Mouse (Mus musculus) mature B cell (primary cell): ENCODE results near the gene Polr2h.
"Not testable (repeated sequence)": the region's sequence is repeated elsewhere in the genome, so short reads cannot be mapped to it uniquely, and the experiment has no call there.

ENCODE experiments used
- in situ Hi-C: fragments of 300-500 bp; cut with MboI; formaldehyde crosslinking; loops from 2 replicates; pipeline ENCODE4 v1.14.3; 2019

Gene Polr2h

DNA sequence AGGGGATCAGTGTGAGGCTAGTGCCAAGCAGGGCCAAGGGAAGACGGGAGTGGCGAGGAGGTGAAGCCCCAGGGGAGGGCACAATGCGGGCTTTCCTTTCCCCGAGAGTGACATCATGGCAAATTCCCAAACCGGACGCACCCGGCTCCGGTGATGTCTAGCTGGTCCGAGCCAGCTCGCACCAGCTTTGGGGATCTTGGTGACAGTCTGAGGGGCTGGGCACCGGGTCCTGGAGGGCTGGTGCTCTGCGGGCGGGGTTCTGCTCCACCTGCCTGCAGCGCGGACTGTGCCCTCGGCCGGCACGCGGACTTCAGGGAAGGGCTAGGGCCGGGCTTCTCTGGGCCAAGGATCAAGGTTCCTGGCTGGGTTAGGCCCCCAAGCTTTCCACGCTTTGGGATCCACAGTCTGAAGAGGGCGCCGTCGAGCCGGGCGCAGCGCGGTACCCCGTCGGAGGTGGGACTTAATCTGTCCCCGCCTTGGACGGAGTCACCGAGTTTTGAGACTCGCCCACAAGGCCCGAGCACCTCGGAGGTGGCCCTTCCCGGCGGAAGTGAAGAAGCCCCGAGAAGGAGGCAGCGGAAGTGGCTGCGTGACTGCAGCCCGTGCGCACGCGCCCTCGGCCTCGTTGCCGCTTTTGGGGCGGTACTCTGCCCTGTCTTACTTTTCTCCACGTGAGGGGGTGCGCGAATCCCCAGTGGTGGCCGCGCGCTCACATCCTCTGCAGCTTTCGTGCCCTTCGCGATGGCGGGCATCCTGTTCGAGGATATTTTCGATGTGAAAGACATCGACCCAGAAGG, at the start of gene Polr2h, which contains the start of gene Clcn2:
TSS of gene Polr2h (plus strand) at position 485 of the 797 bp plus-strand sequence.
TSS of gene Clcn2 (minus strand) at position 566 of the 797 bp plus-strand sequence.
- in situ Hi-C loops = no loop called here

DNA sequence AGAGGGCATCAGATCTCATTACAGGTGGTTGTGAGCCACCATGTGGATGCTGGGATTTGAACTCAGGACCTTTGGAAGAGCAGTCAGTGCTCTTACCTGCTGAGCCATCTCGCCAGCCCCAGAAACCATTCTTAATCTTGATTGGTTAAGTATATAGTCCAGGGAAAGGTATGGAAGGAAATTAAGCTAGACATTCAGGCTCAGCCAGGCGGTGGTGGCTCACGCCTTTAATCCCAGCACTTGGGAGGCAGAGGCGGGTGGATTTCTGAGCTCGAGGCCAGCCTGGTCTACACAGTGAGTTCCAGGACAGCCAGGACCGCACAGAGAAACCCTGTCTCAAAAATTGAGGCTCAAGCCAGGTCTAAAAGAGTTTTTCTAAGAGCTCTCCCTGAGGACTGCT, 49.5 kb upstream of the Polr2h start, which contains the start of gene Eif4g1:
TSS of gene Eif4g1 (plus strand) at position 301 of the 400 bp plus-strand sequence.
- in situ Hi-C loops = not testable (repeated sequence)

DNA sequence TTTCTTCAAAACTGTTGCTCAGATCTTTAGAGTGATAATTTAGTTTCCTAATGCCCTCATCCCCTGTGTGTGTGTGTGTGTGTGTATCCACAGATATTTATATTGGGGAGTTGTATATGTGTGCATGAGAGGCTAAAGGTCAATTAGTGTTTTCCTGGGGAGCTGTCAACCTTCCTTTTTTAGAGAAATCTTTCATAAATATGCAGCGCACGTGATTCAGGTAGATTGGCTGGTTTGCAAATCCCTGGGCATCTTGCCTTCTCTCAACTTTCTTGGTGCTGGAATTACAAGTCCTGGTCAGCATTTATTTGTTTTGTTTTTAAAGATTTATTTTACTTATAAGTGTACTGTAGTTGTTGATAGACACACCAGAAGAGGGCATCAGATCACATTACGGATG, 47.2 kb upstream of the Polr2h start:
- in situ Hi-C loops = no loop called here

DNA sequence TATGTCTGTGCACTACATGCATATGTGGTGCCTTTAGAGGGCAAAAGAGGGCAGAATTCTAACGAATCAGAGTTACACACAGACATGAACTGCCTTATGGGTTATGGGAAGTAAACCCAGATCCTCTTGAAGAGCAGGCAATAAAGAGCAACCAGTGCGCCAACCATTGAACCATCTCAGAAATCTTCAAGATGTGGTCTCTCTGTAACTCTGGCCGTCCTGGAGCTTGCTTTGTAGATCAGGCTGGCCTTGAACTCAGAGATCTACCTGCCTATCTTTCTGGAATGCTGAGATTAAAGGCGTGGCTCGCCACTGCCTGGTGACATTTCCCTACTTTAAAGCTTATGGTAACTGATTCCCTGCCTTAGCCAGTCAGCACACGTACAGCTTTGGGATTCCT, 45.6 kb upstream of the Polr2h start:
- in situ Hi-C loops = no loop called here

DNA sequence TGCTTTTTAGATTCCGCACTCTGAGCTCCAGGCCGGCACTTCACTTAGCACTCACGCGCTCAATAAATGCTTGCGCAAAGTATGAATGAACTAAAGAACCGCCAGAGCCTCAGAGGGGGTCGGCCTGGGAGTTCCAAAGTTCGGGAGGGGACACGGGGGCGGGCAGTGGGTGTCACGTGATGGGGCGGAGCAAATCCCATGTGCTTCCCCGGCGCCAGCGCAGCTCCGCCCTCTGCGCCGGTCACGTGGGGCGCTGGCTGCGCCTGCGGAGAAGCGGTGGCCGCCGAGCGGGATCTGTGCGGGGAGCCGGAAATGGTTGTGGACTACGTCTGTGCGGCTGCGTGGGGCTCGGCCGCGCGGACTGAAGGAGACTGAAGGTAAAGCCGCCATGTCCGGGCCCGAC, 45.0 kb upstream of the Polr2h start:
- in situ Hi-C loops = no loop called here

DNA sequence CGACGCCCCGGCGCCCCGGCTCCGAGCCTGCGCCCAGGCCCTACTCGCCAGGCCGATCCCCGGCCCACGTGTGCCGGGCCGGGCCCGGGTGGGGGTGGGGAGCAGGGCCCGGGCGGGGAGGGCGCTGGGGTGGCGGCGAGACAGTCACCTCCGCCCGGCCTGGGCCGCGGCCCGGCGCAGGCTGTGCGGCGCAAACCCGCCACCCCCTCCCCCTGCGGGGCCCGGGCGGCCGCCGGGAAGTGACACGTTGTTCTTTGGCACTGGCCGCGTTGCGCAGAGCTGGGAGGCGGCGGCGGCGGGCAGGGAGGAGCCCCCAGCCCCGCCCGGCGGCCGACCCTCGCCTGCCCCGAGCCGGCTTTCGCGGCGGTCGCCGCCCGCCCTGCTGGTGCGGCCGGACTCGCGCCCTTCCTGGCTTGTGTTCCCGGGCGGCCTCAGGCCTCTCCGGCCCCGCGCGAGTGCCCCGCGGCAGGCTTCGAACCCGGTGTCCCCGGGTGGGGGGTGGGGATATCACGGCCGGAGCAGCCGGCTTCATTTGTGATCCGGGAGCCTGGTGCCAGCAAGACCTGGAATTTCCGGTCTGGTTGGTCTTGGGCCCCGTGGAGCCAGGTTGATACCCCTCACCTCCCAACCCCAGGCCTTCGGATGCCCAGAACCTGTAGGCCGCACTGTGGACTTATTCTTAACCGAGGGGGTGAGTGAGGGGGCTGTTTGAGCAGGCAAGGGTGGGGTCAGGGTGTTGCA, 44.3 kb upstream of the Polr2h start:
- in situ Hi-C loops = no loop called here

DNA sequence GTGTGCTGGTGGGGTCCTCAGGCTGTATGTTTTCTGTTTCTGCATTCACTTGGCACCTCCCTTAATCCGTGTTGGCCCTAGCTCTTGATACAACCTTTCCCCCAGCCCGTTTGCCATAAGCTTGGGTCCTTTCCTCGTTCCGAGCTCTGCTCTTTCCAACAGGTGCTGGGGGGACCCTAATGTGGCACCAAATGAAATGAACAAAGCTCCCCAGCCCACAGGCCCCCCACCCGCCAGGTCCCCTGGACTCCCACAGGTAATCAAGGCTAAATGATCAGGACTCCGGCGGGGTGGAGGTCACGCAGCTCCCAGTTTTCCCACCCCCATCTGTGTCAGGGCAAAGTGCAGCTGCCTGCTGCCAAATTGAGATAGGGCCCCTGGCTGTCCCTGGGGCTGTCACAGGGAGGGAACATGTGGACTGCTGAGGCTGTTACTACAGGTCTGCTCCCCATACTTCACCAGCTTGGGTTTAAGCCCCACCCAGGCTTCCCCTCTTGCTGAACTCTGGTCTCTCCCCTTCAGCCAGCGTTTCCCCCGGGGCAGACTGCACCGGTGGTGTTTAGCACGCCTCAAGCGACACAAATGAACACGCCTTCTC, 43.7 kb upstream of the Polr2h start:
- in situ Hi-C loops = no loop called here

DNA sequence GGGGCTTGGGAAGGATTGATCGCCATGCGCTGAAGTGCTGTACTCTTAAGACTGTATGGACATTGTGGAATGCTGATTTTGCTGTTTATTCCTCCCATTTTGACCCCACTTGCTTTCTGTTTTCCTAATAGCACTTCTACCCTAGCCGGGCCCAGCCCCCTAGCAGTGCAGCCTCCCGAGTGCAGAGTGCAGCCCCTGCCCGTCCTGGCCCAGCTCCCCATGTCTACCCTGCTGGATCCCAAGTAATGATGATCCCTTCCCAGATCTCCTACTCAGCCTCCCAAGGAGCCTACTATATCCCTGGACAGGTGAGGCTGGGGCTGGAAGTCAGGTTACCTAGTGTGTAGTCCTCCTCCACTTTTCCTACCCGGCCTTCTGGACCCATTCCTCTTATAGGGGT, 42.3 kb upstream of the Polr2h start:
- in situ Hi-C loops = no loop called here

DNA sequence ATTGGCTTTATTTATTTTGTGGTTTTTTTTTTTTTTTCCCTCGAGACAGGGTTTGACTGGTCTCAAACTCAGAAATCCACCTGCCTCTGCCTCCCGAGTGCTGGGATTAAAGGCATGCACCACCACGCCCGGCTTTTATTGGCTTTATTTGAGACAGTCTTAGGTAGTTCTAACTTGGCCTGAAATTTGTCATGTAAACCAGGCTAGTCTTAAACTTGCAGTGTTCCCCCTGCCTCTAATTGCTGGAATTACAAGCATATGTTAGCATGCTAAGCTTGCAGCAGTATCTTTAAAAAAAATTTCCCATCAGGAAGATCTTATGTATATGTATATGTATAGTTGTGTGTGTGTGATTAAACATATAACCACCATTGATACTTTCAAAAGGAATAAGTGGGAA, 40.8 kb upstream of the Polr2h start:
- in situ Hi-C loops = no loop called here

DNA sequence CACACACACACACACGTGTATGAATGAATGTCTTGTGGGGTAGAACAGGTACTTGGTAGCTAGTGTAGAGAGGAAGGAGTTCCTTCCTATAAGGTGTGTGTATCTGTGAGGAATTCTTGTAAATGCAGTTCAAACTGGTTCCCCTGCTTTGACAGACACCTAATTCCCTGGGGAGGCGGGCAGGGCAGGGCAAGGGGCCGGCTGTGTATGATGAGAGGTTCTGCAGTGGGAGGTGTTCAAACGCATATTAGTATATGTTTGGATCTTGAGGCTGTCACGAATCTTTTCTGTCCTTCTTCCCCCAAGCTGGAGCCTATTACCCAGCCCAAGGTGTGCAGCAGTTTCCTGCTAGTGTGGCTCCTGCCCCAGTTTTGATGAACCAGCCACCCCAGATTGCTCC, 40.1 kb upstream of the Polr2h start:
- in situ Hi-C loops = no loop called here

DNA sequence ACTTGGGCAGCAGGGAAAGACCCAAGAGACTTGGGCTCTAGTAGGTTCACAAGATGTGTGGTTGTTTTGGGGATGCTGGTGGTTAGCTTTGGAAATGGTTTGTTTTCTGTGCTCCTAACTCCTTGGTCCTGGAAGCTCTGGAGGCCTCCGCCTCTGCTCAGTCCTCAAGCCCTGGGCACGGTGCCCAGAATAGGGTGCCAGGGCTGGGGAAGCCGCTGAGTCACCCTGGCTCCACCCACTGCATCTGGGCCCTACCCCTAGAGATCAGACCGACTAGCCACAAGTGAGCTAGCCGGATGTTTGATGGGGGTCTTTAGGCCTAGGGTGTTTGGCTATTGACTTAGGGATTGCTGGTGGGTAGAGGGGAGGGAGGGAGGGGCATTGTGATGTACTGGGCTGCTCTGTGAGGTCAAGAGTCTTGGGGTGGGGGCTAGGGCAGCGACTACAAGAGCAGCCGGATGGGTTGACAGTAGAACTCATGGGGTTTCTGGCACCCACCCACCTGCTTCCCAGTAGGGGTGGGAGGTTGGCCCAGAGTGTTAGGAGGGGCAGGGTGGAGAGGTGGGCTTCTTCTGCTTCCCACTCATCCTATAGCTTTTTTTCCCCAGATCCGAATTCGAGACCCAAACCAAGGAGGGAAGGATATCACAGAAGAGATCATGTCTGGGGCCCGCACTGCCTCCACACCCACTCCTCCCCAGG, 39.3 kb upstream of the Polr2h start:
- in situ Hi-C loops = no loop called here

DNA sequence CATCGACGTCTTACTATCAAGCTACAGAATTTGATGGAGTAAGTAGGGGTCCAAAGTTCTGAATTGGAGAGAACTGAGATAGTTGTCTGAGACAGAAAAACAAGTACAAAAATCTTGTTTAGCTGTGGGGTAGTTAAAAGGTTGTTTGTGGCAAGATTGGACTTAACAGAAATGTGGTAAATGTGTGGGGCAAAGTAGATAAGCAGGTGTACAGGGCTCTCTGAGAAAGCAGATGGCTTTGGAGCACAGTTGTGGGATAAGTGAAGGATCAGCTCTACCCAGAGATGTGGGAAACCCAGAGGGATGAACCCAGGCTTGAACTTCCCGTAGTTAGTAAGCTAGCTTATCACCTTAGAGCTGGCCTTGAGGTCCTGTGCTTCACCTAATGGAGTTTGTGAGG, 26.7 kb upstream of the Polr2h start:
- in situ Hi-C loops = no loop called here

DNA sequence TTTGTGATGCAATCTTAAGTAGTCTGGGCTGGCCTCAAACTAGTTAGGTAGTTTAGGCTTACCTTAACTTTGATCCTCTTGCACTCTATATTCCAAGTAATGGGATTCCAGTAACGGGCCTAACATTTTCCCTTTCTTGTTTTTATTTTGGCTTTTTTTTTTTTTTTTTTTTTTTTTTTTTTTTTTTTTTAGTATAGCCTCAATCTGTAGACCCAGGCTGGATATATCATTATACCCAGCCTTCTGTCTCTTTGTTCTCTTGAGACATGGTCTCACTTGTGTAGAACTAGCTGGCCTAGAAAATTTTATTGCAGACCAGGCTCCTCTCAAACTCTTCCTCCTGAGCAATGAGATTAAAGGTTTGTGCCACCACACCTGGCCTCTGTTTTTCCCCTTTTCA, 25.8 kb upstream of the Polr2h start:
- in situ Hi-C loops = no loop called here

DNA sequence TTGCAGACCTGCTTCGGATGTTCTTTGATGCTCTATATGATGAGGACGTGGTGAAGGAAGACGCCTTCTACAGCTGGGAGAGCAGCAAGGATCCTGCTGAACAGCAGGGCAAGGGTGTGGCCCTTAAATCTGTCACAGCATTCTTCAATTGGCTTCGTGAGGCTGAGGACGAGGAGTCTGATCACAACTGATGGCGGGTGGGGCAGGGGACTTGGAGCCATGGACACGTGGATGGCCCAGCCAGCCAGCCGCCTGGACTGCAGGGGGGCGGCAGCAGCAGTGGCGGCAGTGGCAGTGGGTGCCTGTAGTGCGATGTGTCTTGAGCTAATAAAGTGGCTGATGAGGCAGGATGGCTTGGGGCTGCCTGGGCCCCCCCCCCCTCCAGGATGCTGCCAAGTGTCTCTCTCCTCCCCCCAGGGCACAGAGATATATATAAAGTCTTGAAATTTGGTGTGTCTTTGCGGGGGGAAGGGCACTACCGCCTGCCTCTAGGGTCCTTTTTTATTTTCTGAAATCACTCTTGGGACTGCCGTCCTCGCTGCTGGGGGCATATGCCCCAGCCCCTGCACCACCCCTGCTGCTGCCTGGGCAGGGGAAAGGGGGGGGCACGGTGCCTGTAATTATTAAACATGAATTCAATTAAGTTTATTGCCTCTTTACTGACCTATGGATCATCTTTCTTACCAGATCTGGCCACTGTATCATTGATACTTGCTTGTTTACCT, 25.1 kb upstream of the Polr2h start:
- in situ Hi-C loops = no loop called here

DNA sequence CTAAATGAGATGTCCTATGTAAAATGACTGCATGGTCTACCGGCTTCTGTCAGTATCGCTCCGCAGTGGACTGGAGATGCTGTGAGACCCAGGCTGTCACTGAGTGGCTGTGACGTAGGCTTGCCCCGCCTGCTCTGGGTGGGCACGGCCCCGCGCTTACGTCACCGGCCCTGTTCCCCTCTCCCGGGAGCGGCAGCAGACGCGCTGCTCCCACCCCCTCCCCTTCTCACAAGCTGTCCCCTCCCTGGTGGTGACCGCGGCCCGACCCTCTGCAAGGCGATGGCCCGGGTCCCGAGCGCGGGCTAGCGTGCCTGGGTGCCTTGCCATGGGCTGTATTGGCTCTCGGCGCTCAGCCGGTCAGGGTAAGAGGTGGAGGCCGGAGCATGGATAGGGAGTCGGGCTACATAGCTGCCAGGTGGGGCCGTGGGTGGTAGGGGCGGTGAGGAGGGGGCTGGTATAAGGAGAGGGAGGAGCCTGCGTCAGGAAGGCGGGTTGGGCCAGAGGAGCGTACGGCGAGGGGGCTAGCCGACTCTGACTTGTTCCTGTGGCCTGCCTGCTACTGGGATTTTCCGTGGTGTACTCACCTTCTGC, 24.3 kb upstream of the Polr2h start, which contains the start of gene Fam131a:
TSS of gene Fam131a (plus strand) at position 131 of the 591 bp plus-strand sequence.
- in situ Hi-C loops = no loop called here

DNA sequence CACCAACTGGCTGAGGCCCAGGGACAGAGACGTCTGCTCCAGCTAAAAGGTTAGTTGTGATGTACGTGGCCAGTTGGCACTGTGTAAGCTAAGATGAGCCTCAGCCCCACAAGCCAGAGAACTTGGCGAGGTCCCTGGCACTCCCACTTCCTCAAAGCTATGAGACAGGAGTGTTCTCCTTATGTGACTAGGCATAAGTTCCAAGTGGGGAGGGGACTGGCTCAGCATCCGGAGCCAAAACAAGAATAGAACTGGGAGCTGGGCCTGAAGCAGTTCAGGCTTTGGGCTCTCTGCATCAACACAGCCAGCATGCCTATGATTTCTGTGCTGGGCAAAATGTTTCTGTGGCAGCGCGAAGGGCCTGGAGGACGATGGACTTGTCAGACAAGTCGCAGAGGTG, 22.7 kb upstream of the Polr2h start:
- in situ Hi-C loops = no loop called here

DNA sequence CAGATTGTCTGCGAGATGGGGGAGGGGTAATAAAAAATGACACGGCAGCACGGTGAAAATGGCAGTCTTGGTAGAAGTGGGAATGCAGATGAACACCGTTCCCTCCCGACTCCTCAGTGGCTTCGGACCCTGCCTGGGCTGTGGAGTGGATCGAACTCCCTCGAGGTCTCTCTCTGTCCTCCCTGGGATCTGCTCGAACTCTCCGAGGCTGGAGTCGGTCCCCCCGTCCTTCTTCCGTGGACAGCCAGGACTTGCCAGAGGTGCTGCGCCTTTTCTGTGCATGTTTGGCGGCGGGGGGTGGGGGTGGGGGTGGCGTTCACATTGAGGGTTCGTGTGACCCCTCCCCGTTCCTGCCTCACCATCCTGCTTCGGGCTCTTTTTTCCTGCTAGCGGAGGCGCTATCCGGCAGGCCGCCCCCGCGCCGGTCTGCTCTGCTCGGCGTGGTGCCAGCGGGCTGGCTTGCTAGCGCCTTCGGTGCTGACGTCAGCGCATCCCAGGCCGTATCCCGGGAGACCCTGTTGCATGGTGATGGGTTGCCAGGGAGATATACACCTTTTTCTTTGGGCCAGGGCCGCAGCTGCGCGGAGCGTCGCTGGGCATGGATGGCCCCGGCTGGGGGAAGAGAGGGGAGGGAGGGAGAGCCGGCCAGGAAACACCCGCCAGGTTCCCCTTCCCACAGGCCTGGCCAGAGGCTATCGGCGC, 21.7 kb upstream of the Polr2h start:
- in situ Hi-C loops = no loop called here

DNA sequence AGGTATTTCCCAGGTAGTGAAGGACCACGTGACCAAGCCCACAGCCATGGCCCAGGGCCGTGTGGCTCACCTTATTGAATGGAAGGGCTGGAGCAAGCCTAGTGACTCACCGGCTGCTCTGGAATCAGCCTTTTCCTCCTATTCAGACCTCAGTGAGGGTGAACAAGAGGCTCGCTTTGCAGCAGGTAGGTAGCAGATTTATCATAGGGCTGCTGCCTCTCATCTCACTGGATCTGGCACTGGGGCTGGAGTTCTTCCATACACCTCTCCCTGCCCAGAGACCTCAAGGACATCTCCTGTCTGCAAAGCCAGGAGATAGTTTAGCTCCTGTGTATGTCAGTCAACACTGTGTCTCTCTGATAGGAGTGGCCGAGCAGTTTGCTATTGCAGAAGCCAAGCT, 18.2 kb upstream of the Polr2h start:
- in situ Hi-C loops = no loop called here

DNA sequence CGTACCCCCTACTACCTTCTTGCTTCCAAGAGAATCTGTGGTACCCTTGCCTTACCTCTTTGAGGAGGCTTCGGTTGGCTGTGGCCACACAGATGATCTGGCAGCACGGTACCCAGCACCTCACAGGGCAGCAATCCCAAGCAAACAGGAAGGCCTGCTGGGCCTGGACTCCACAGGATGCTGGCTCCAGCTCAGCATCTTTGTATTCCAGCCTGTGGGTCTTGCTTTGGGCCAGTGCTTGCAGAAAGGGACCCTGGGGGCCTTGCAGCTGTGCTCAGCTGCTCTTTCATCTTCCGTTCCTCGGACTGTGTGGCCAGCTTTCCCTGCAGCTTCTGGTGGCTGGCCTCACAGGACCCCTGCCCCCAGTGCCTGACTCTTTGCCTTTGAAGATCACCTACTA, 17.4 kb upstream of the Polr2h start:
- in situ Hi-C loops = no loop called here

DNA sequence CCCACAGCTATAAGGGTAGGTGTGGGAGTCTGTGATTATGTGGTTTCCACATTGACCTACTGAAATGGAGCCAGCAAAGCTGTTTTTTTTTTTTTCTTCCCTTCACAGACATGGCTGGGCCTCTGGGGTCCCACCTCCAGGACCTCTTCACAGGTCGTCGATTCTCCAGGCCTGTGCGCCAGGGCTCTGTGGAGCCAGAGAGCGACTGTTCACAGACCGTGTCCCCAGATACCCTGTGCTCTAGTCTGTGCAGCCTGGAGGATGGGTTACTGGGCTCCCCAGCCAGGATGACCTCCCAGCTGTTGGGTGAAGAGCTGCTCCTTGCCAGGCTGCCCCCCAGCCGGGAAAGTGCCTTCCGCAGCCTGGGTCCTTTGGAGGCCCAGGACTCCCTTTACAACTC, 16.1 kb upstream of the Polr2h start:
- in situ Hi-C loops = no loop called here
